Mouse (Mus musculus): ENCODE measurements at regions not wholly inside any gene's neighbourhood (a gene's known extent, or its start where the extent isn't known, plus 50 kb on each side); places are given as distances from the start of the nearest gene placed in this dataset.

DNA sequence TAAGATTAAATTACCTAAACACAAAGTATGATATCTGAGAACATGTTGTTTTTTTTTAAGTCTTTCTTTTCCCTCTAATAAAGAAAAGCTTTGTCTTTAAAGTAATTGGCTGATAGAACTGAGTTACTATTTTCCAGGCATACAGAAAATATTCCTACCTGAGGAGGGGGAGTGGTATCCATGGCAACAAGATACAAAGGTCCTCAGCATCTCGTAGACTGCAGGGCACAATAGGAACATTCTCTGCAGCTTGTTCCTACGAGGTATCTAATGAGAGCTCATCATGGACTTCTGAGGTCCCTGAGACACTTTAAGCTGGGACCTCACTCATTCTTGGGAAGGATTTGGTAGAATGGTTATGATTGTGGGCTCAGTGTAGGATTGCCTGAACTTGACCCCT lies 225.5 kb upstream of the Cdh4 start:
- TF ChIP-seq CTCF (IDR thresholded peaks at IDR 0.05; ENCODE audit: low read depth, low read length) (no peak), POLR2A (IDR thresholded peaks at IDR 0.05; ENCODE audit: extremely low read depth, insufficient read depth, low read length) (no peak)

Data from liver, adult 2 months (tissue).